Mouse (Mus musculus): ENCODE measurements around the gene Trip12. TPM values are rescaled to one million over a fixed set of nuclear protein-coding genes. Genes with fewer than 3 reads are reported as not detected.

Trip12 gene
- total RNA-seq, 2 experiments from 2014 or later: 195 to 201 TPM

- intact Hi-C loops (cut with DNase I): no loop called here
- DNase-seq: no peak
Measured at GRCm38 (mm10) chr1:84817596-84817995, 22.7 kb downstream of the Trip12 start.

- DNase-seq: no peak
- intact Hi-C loops (cut with DNase I): loop anchor here (5.0 kb wide), 1 partner anchor 34 kb away; the partner anchor contains the start of gene Fbxo36
Measured at GRCm38 (mm10) chr1:84803788-84804187, 36.5 kb downstream of the Trip12 start.

GRCm38 (mm10) chr1:84799166-84799565, 41.1 kb downstream of the Trip12 start:
- intact Hi-C loops (cut with DNase I): no loop called here

GRCm38 (mm10) chr1:84795335-84795734, 45.0 kb downstream of the Trip12 start:
- DNase-seq: no peak
- intact Hi-C loops (cut with DNase I): no loop called here

More at GRCm38 (mm10) chr1:84799166-84799565, 41.1 kb downstream of the Trip12 start:
- no peak for DNase-seq

- DNase-seq: no peak
- intact Hi-C loops (cut with DNase I): no loop called here
Measured at GRCm38 (mm10) chr1:84791393-84791792, 48.9 kb downstream of the Trip12 start.

GRCm38 (mm10) chr1:84780630-84781029, 59.7 kb downstream of the Trip12 start:
- DNase-seq: no peak
- intact Hi-C loops (cut with DNase I): loop anchor here (10.0 kb wide), 1 partner anchor 54 kb away; the partner anchor contains the start of gene Fbxo36

GRCm38 (mm10) chr1:84777455-84777854, 62.9 kb downstream of the Trip12 start:
- DNase-seq: no peak
- intact Hi-C loops (cut with DNase I): no loop called here

- intact Hi-C loops (cut with DNase I): no loop called here
- no peak for DNase-seq
Measured at GRCm38 (mm10) chr1:84758843-84759242, 81.5 kb downstream of the Trip12 start.

- intact Hi-C loops (cut with DNase I): no loop called here
- DNase-seq: no peak
Measured at GRCm38 (mm10) chr1:84742156-84742555, 98.2 kb downstream of the Trip12 start.

- intact Hi-C loops (cut with DNase I): no loop called here
- DNase-seq: no peak
Measured at GRCm38 (mm10) chr1:84740080-84740479, 100.2 kb downstream of the Trip12 start.

GRCm38 (mm10) chr1:84737097-84737496, 103.2 kb downstream of the Trip12 start:
- DNase-seq: no peak
- intact Hi-C loops (cut with DNase I): loop anchor here (5.0 kb wide), 1 partner anchor 100 kb away; the partner anchor contains the start of gene Fbxo36

GRCm38 (mm10) chr1:84733799-84734198, 106.5 kb downstream of the Trip12 start:
- intact Hi-C loops (cut with DNase I): loop anchor here (5.0 kb wide), 1 partner anchor 149 kb away; no protein-coding TSS in a partner anchor
- no peak for DNase-seq

GRCm38 (mm10) chr1:84731763-84732162, 108.6 kb downstream of the Trip12 start:
- intact Hi-C loops (cut with DNase I): loop anchor here (5.0 kb wide), 1 partner anchor 151 kb away; no protein-coding TSS in a partner anchor
- DNase-seq: no peak

GRCm38 (mm10) chr1:84722841-84723240, 117.5 kb downstream of the Trip12 start:
- peak; percentile 6 to 34 for DNase-seq
- intact Hi-C loops (cut with DNase I): no loop called here

GRCm38 (mm10) chr1:84722371-84722770, 117.9 kb downstream of the Trip12 start:
- no peak for DNase-seq
- intact Hi-C loops (cut with DNase I): no loop called here

GRCm38 (mm10) chr1:84721942-84722341, 118.4 kb downstream of the Trip12 start:
- intact Hi-C loops (cut with DNase I): no loop called here
- DNase-seq: no peak

- DNase-seq: no peak
- intact Hi-C loops (cut with DNase I): no loop called here
Measured at GRCm38 (mm10) chr1:84709810-84710785, 130.2 kb downstream of the Trip12 start.

GRCm38 (mm10) chr1:84709406-84709805, 130.9 kb downstream of the Trip12 start:
- intact Hi-C loops (cut with DNase I): no loop called here
- DNase-seq: no peak

GRCm38 (mm10) chr1:84700254-84700653, 140.1 kb downstream of the Trip12 start:
- DNase-seq: no peak
- intact Hi-C loops (cut with DNase I): no loop called here

- intact Hi-C loops (cut with DNase I): no loop called here
- DNase-seq: no peak
Measured at GRCm38 (mm10) chr1:84697136-84697535, 143.2 kb downstream of the Trip12 start.

- intact Hi-C loops (cut with DNase I): no loop called here
- DNase-seq: peak; percentile 77 to 86
Measured at GRCm38 (mm10) chr1:84695517-84696411, 144.6 kb downstream of the Trip12 start, which contains the start of gene Dner. Gene Dner (minus strand): TSS chr1:84696221.
